Mouse (Mus musculus): ENCODE measurements around the gene Dyrk1a.

DNA sequence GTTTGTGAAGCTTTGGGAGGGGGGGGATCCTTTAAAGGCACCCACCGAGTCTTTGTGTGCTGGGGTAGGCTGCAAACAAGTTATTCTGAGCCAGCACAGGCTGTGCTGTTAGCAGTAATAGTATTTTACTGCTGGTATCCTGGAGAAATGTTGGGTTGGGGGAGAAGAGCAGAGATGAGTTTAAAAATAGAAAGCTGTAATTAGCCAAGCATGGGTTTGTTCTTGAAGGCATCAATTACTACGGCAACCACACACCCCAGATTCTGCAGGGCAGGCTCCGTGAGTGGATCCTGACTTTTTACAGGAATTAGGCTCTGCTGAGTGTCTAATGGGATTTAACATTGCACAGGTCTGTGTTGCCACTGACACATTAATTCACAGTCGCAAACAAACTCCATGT is 149.1 kb downstream of the Dyrk1a start:
- TF ChIP-seq POLR2AphosphoS2 (IDR thresholded peaks at IDR 0.05; ENCODE audit: insufficient read length, low read depth) (no peak), POLR2A (IDR thresholded peaks at IDR 0.05; ENCODE audit: insufficient read length, low read depth) (no peak), MYOD1 (IDR thresholded peaks at IDR 0.05; ENCODE audit: control insufficient read depth in 1 of 3, insufficient read length in 2 of 3, low read depth in 2 of 3) (no peak), USF1 (IDR thresholded peaks at IDR 0.05; ENCODE audit: low read depth) (no peak), MYOG (IDR thresholded peaks at IDR 0.05; ENCODE audit: control insufficient read depth in 1 of 3, insufficient read depth in 1 of 3, insufficient read length in 2 of 3, low read depth in 2 of 3) (no peak), MAX (IDR thresholded peaks at IDR 0.05; ENCODE audit: low read depth) (no peak), TCF12 (IDR thresholded peaks at IDR 0.05; ENCODE audit: insufficient read depth, poor library complexity, severe bottlenecking) (no peak), CEBPB (IDR thresholded peaks at IDR 0.05; ENCODE audit: insufficient read depth, poor library complexity, severe bottlenecking) (no peak)
